Mouse (Mus musculus) intestine, embryonic 16.5 days (tissue): ENCODE data around the gene Sema5b. TPM values are rescaled to one million over a fixed set of nuclear protein-coding genes. Genes with fewer than 3 reads are reported as not detected.

Experiments used
- ATAC-seq: fragments of 200-750 bp; cut with Nextera tagmentation; 2 replicates; pipeline ENCODE4 v1.8.0; 2017; ENCODE audit warnings: moderate TSS enrichment, moderate library complexity
- H3K27ac ChIP-seq: fragments of 300-500 bp; sonication (generic); 2 replicates; pipeline ENCODE4 v1.5.1; 2014; ENCODE audit warnings: mild to moderate bottlenecking, low read length
- H3K27me3 ChIP-seq: fragments of 300-500 bp; sonication (generic); replicated peaks from 2 replicates; pipeline ENCODE4 v1.6.1; 2014; ENCODE audit warnings: low read length, control low read depth, mixed read lengths; ENCODE audit not compliant: control insufficient read depth, insufficient read depth
- H3K36me3 ChIP-seq: fragments of 300-500 bp; sonication (generic); 2 replicates; pipeline ENCODE4 v1.6.1; 2014; ENCODE audit warnings: low read length, control low read depth; ENCODE audit not compliant: control insufficient read depth, insufficient read depth
- H3K4me1 ChIP-seq: fragments of 300-500 bp; sonication (generic); 2 replicates; pipeline ENCODE4 v1.6.1; 2014; ENCODE audit warnings: low read length, control low read depth, mixed read lengths; ENCODE audit not compliant: control insufficient read depth, insufficient read depth
- H3K4me2 ChIP-seq: fragments of 300-500 bp; sonication (generic); 2 replicates; pipeline ENCODE4 v1.6.1; 2014; ENCODE audit warnings: low read depth, low read length, control low read depth
- H3K4me3 ChIP-seq: fragments of 300-500 bp; sonication (generic); 2 replicates; pipeline ENCODE4 v1.5.1; 2014; ENCODE audit warnings: mild to moderate bottlenecking, low read length
- H3K9ac ChIP-seq: fragments of 300-500 bp; sonication (generic); 2 replicates; pipeline ENCODE4 v1.6.1; 2014; ENCODE audit warnings: low read depth, low read length
- H3K9me3 ChIP-seq: fragments of 300-500 bp; sonication (generic); 2 replicates; pipeline ENCODE4 v1.6.1; 2016; ENCODE audit warnings: low read length, control low read depth; ENCODE audit not compliant: control insufficient read depth
- WGBS: fragments of 180-500 bp; shearing (Covaris S2); extraction: QIAGEN DNeasy Blood & Tissue Kit; methylation state at CpG from one replicate; pipeline ENCODE4 v1.1.7; 2014; 5-methylcytosine and 5-hydroxymethylcytosine counted together
- polyA plus RNA-seq: library from polyadenylated mRNA; unstranded; fragments of >200 nt; fragmentation: Nextera tagmentation; extraction: Ambion mirVana; gene quantifications from 2 replicates; pipeline ENCODE4 v1.2.1, GENCODE M21; 2015

The Sema5b gene
- polyA plus RNA-seq, 1 experiment from 2014 or later = 4.2 TPM

DNA sequence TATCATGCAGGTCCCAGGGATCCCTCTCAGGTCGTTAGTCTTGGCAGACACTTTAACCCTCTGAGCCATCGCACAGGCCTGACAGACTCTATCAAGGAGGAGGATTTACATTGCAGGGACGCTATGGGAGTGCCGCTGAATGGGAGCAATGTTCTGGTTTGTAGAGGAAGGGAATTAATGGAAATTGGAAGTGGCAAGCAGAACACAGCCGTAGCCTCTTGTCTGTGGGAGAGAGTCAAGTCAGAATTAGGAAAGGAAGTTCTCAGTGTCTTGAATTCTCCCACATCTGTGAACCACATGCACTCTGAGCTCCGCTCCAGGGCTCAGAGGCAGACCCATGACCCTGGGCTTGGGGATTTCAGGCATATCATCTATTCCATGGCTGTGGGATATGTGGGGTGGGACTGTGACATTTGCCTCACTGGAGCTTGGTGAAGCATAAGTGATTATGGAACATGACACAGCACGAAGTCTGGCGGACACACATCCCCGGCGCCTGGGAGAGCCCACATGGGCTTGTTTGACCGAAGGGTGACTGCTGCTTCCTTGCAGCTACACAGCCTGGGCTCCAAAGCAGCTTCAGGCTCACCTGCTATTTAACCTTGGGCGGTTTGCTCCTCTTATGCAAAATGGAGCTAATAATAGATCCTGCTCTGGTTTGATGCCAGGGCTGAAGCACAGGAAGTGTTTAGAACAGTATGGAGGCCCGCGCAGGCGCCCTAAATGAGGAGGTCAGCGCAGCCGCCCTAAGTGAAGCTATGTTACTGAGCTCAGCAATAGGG lies 140.6 kb downstream of the Sema5b start:
- H3K27me3 ChIP-seq = no peaks in the 10 kb centered on the region
- H3K27ac ChIP-seq = no peak overlapping the region
- no peak overlapping the region for H3K4me3 ChIP-seq
- no peak overlapping the region for H3K9ac ChIP-seq
- ATAC-seq = no peak
- H3K4me1 ChIP-seq = no peaks in the 10 kb centered on the region
- no peak overlapping the region for H3K4me2 ChIP-seq
- no peaks in the 10 kb centered on the region for H3K36me3 ChIP-seq
- WGBS = 71% methylated on average over 17 of the region's 17 CpGs
- no peaks in the 10 kb centered on the region for H3K9me3 ChIP-seq

- no peaks in the 10 kb centered on the region for H3K9me3 ChIP-seq
- no peak overlapping the region for H3K4me2 ChIP-seq
- no peak for ATAC-seq
- no peaks in the 10 kb centered on the region for H3K27me3 ChIP-seq
- no peaks in the 10 kb centered on the region for H3K36me3 ChIP-seq
- H3K4me3 ChIP-seq = no peak overlapping the region
- H3K4me1 ChIP-seq = no peaks in the 10 kb centered on the region
- H3K27ac ChIP-seq = no peak overlapping the region
- 77% methylated on average over 13 of the region's 13 CpGs for WGBS
- no peak overlapping the region for H3K9ac ChIP-seq
Measured at GRCm38 (mm10) chr16:35685027-35685426, 144.1 kb downstream of the Sema5b start.

- no peak for ATAC-seq
- Histone ChIP-seq H3K4me2 (no peak overlapping the region), H3K9ac (no peak overlapping the region), H3K4me1 (no peaks in the 10 kb centered on the region), H3K4me3 (no peak overlapping the region), H3K27me3 (no peaks in the 10 kb centered on the region), H3K27ac (no peak overlapping the region), H3K9me3 (no peaks in the 10 kb centered on the region), H3K36me3 (no peaks in the 10 kb centered on the region)
- WGBS = 73% methylated on average over 7 of the region's 7 CpGs
Measured at GRCm38 (mm10) chr16:35686491-35686890, 145.5 kb downstream of the Sema5b start.

- no peak overlapping the region for H3K9ac ChIP-seq
- no peaks in the 10 kb centered on the region for H3K36me3 ChIP-seq
- no peaks in the 10 kb centered on the region for H3K4me1 ChIP-seq
- H3K4me2 ChIP-seq = no peak overlapping the region
- no peak overlapping the region for H3K4me3 ChIP-seq
- no peaks in the 10 kb centered on the region for H3K9me3 ChIP-seq
- no peak for ATAC-seq
- H3K27me3 ChIP-seq = no peaks in the 10 kb centered on the region
- H3K27ac ChIP-seq = no peak overlapping the region
- WGBS = 84% methylated on average over 7 of the region's 7 CpGs
Measured at GRCm38 (mm10) chr16:35691606-35692005, 150.7 kb downstream of the Sema5b start.

- Histone ChIP-seq H3K4me3 (no peak overlapping the region), H3K27me3 (no peaks in the 10 kb centered on the region), H3K4me1 (no peaks in the 10 kb centered on the region), H3K4me2 (no peak overlapping the region), H3K9ac (no peak overlapping the region), H3K27ac (no peak overlapping the region), H3K36me3 (no peaks in the 10 kb centered on the region), H3K9me3 (no peaks in the 10 kb centered on the region)
- 90% methylated on average over 13 of the region's 13 CpGs for WGBS
- ATAC-seq = no peak
Measured at GRCm38 (mm10) chr16:35694250-35694846, 153.4 kb downstream of the Sema5b start.

GRCm38 (mm10) chr16:35696103-35696502 lies 155.2 kb downstream of the Sema5b start:
- WGBS = 89% methylated on average over 2 of the region's 2 CpGs
- Histone ChIP-seq H3K9me3 (no peaks in the 10 kb centered on the region), H3K36me3 (no peaks in the 10 kb centered on the region), H3K4me1 (no peaks in the 10 kb centered on the region), H3K4me3 (no peak overlapping the region), H3K9ac (no peak overlapping the region), H3K27ac (no peak overlapping the region), H3K4me2 (no peak overlapping the region), H3K27me3 (no peaks in the 10 kb centered on the region)
- ATAC-seq = no peak

GRCm38 (mm10) chr16:35701823-35702222 lies 160.9 kb downstream of the Sema5b start:
- ATAC-seq = no peak
- Histone ChIP-seq H3K9me3 (no peaks in the 10 kb centered on the region), H3K36me3 (no peaks in the 10 kb centered on the region), H3K9ac (no peak overlapping the region), H3K27ac (no peak overlapping the region), H3K4me2 (no peak overlapping the region), H3K4me3 (no peak overlapping the region), H3K4me1 (no peaks in the 10 kb centered on the region), H3K27me3 (no peaks in the 10 kb centered on the region)
- 75% methylated on average over 11 of the region's 11 CpGs for WGBS

DNA sequence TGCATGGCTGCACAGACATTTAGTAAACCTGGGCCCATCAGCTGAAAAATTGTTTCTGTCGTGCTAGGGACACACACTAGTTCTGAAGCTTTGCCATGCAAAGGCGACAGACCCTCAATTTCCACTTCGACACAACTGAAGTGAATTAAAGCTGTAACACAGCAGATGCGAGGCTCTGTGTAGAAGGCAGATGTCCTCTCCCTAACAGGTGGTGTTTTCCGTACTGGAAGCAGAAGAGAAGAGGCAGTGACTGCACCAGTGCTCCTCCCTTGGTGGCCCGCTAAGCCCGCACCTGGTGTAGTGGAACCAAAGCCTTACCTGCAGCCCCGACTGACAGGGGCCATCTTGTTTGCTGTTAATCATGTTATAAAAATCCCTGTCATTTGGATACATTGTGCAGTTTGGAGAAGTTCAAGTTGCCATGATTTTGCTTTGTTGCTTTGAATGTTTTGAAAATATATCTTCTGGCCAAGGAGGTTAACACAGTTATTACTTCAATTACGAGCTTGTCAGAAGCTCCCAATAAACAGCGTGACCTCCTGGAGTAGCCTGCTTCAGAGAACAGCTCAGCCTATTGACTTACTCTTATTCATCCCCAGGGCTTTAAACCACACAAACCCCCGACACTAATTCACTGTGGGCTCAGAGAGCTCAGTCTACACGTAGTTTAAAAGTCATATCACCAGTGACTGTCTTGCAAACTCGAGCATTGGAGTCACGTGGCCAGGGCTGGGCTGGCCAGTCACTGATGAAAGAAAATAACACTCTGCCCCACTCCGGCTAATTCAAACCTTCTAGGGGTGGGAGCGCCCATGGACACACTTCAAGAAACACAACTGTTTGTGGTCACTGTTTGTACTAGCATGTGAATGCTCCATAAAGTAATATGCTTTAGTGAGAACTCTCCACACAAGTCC lies 163.1 kb downstream of the Sema5b start:
- no peaks in the 10 kb centered on the region for H3K4me1 ChIP-seq
- ATAC-seq = no peak
- H3K9me3 ChIP-seq = no peaks in the 10 kb centered on the region
- no peaks in the 10 kb centered on the region for H3K27me3 ChIP-seq
- no peak overlapping the region for H3K9ac ChIP-seq
- no peak overlapping the region for H3K4me2 ChIP-seq
- H3K36me3 ChIP-seq = no peaks in the 10 kb centered on the region
- 78% methylated on average over 16 of the region's 16 CpGs for WGBS
- H3K4me3 ChIP-seq = no peak overlapping the region
- no peak overlapping the region for H3K27ac ChIP-seq

- Histone ChIP-seq H3K4me3 (no peak overlapping the region), H3K4me1 (no peaks in the 10 kb centered on the region), H3K4me2 (no peak overlapping the region), H3K36me3 (no peaks in the 10 kb centered on the region), H3K9ac (no peak overlapping the region), H3K9me3 (no peaks in the 10 kb centered on the region), H3K27ac (no peak overlapping the region), H3K27me3 (no peaks in the 10 kb centered on the region)
- WGBS = 81% methylated on average over 14 of the region's 14 CpGs
- no peak for ATAC-seq
Measured at GRCm38 (mm10) chr16:35704796-35705195, 163.9 kb downstream of the Sema5b start.
